Mouse (Mus musculus) heart, embryonic 11.5 days (tissue): ENCODE measurements around the gene Nup210l. TPM values are rescaled to one million over a fixed set of nuclear protein-coding genes. Genes with fewer than 3 reads are reported as not detected.

Experiments used
- ATAC-seq: fragments of 200-750 bp; cut with Nextera tagmentation; replicated peaks from 2 replicates; pipeline ENCODE4 v1.8.0; 2017; ENCODE audit warnings: moderate library complexity; ENCODE audit not compliant: insufficient number of reproducible peaks, low FRiP score, low TSS enrichment
- H3K27ac ChIP-seq: fragments of 300-500 bp; sonication (generic); 2 replicates; pipeline ENCODE4 v1.5.1; 2014; ENCODE audit warnings: mild to moderate bottlenecking, low read depth, low read length
- H3K27me3 ChIP-seq: fragments of 300-500 bp; sonication (generic); 2 replicates; pipeline ENCODE4 v1.6.1; 2014; ENCODE audit warnings: mild to moderate bottlenecking, low read length, mixed read lengths; ENCODE audit not compliant: control insufficient read depth, insufficient read depth
- H3K36me3 ChIP-seq: fragments of 300-500 bp; sonication (generic); 2 replicates; pipeline ENCODE4 v1.6.1; 2014; ENCODE audit warnings: mild to moderate bottlenecking, low read length, moderate library complexity, mixed read lengths; ENCODE audit not compliant: control insufficient read depth, insufficient read depth
- H3K4me1 ChIP-seq: fragments of 300-500 bp; sonication (generic); 2 replicates; pipeline ENCODE4 v1.6.1; 2014; ENCODE audit warnings: low read length; ENCODE audit not compliant: control insufficient read depth, insufficient read depth
- H3K4me2 ChIP-seq: fragments of 300-500 bp; sonication (generic); 2 replicates; pipeline ENCODE4 v1.6.1; 2014; ENCODE audit warnings: mild to moderate bottlenecking, moderate library complexity
- H3K4me3 ChIP-seq: fragments of 300-500 bp; sonication (generic); 2 replicates; pipeline ENCODE4 v1.5.1; 2014; ENCODE audit warnings: low read depth, low read length
- H3K9ac ChIP-seq: fragments of 300-500 bp; sonication (generic); 2 replicates; pipeline ENCODE4 v1.6.1; 2014; ENCODE audit warnings: mild to moderate bottlenecking, low read depth, low read length, moderate library complexity
- H3K9me3 ChIP-seq: fragments of 300-500 bp; sonication (generic); replicated peaks from 2 replicates; pipeline ENCODE4 v1.6.1; 2016; ENCODE audit warnings: low read length; ENCODE audit not compliant: control insufficient read depth
- WGBS: fragments of 180-500 bp; shearing (Covaris S2); extraction: QIAGEN DNeasy Blood & Tissue Kit; methylation state at CpG from one replicate; pipeline ENCODE4 v1.1.7; 2014; ENCODE audit not compliant: insufficient replicate concordance; 5-methylcytosine and 5-hydroxymethylcytosine counted together
- polyA plus RNA-seq: library from polyadenylated mRNA; unstranded; fragments of >200 nt; fragmentation: Nextera tagmentation; extraction: Ambion mirVana; gene quantifications from 2 replicates; pipeline ENCODE4 v1.2.1, GENCODE M21; 2014

Nup210l gene
- polyA plus RNA-seq, 1 experiment from 2014 or later: 0.60 TPM

DNA sequence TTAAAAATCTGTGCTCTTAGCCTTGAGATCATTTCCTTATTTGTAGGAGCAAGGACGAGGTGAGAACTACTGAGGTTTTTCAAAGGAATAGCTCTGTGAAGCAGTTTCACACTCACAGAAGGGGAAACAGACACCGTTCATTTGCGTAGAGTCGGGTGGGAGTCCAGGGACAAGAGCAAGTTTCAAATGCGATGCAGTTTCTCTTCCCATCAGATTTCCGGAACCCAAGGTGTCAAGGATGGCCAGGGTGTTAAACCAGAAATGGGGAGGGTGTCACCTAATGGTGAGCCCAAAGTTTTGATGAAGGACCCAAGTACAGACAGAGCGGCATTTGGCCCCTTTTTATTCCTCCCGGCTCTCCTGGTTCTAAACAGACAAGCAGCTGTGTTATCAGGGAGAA, 127.1 kb downstream of the Nup210l start:
- Histone ChIP-seq H3K4me2 (peak overlapping the region; percentile 85), H3K9me3 (no peaks in the 10 kb centered on the region), H3K4me1 (0 out of 2 replicates have a peak, but pooled peaks cover 3% of the 10 kb centered on the region), H3K27me3 (no peaks in the 10 kb centered on the region), H3K9ac (peak overlapping the region; percentile 86), H3K27ac (peak overlapping the region; percentile 84; the same call in 1 of the 2 replicates), H3K36me3 (peaks cover 11% of the 10 kb centered on the region), H3K4me3 (peak overlapping the region; percentile 69)
- ATAC-seq: 0 out of 2 replicates have a peak, but pooled peaks have one; percentile 2
- 14% methylated on average over 8 of the region's 8 CpGs for WGBS

DNA sequence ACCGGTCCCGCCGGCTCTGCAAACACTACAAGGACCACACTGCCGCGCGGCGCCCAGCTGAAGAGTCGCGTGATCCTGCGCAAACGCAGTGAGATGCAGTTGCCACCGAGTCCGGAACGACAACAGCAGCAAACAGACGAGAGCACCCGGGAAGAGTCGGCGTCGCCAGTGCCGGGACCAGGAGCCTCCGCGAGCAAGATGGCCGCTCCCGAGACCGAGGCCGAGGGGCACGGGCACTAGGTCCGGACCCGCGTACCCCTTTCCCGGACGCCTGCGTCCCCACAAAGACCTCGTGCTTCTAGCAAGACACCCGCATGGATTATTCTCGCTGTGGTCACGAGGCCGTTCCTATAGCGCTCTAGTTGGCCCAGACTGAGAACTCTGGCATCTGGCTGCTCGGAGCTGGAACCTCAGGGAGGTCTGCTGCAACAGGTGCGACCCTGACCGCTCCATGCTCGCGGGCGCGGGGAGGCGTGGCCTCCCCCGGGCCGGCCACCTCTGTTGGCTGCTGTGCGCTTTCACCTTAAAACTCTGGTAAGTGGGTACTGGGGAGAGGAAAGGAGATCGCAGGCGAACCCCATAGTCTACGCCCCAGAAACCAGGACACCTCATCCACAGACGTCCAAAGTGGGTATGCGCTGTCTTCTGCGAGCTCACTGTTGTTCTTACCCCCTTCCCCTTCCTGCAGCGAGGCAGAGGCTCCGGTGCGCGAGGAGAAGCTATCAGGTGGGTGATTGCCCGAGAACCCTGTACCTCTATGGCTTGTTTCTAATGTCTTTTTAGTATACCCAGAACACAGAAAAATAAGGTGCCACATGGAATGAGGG, 127.8 kb downstream of the Nup210l start, which contains the start of gene Jtb:
Jtb (plus strand) TSS at position 91 of the 827 bp plus-strand sequence.
- H3K27ac ChIP-seq: peak within 1 kb of the TSS; percentile 84
- H3K36me3 ChIP-seq: peaks cover 11% of the 10 kb centered on the region
- peak within 1 kb of the TSS; percentile 85 for H3K4me2 ChIP-seq
- WGBS: under 1% methylated on average over 61 of the region's 61 CpGs
- H3K4me3 ChIP-seq: peak within 1 kb of the TSS; percentile 69
- peak; percentile 91 for ATAC-seq
- H3K27me3 ChIP-seq: no peaks in the 10 kb centered on the region
- H3K9ac ChIP-seq: peak within 1 kb of the TSS; percentile 86
- H3K9me3 ChIP-seq: no peaks in the 10 kb centered on the region
- 0 out of 2 replicates have a peak, but pooled peaks cover 3% of the 10 kb centered on the region for H3K4me1 ChIP-seq

DNA sequence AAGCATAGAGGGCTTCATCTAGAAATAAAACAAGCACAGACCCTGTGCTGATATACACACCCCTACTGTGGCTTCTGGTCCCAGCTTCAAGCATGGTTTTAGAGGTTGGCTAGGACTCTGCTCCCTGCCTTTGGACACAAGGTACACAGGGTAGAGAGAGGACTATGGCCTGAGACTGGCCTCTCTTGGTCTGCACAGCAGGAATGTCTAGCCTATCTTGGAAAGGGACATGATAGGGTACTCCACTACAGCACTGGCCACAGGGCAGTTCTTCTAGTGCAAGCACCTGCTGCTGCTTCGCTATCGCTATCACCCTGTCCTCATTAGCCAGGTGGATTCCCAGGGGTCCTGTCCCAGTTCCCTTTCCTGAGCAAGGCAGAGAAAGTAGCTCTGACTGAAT, 137.3 kb downstream of the Nup210l start:
- Histone ChIP-seq H3K4me3 (no peak overlapping the region), H3K9me3 (no peaks in the 10 kb centered on the region), H3K27ac (no peak overlapping the region), H3K36me3 (no peaks in the 10 kb centered on the region), H3K4me1 (peaks cover 9% of the 10 kb centered on the region; the same call in 1 of the 2 replicates), H3K9ac (no peak overlapping the region), H3K27me3 (no peaks in the 10 kb centered on the region), H3K4me2 (no peak overlapping the region)
- WGBS: 80% methylated on average over 2 of the region's 2 CpGs
- ATAC-seq: no peak

DNA sequence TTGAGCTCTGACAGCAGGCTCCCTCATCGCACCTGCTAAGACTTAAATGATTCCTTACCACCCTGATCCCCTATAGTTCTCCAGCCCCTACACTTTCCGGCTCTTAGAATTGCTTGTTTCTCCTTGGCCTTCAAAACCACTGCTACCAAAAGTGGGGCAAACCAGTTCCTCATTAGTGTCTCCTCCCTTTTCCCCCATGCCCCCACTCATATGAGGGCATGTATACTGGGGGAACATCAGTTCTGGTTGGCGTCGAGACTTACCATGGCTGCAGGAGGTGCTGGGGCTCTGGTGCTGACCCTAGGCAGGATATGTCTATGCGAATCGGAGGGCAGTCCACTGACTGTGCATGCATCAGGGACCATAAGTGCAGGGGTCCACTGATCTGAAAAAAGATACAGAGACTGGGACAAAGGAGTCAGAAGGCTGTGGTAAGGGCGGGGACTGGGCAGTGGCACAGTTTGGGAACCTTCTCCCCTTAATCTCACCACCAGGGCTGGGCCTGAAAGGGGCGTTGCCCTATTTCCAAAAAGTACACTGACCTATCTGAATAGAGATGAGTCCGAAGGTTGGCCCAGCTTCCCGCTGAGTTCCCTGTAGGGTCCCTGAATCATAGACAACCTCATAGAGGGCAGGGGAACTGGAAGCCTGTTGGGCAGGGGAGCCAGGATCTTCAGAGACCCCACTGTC, 137.9 kb downstream of the Nup210l start:
- H3K4me2 ChIP-seq: no peak overlapping the region
- no peaks in the 10 kb centered on the region for H3K27me3 ChIP-seq
- peaks cover 9% of the 10 kb centered on the region; the same call in 1 of the 2 replicates for H3K4me1 ChIP-seq
- ATAC-seq: no peak
- 72% methylated on average over 10 of the region's 10 CpGs for WGBS
- H3K36me3 ChIP-seq: no peaks in the 10 kb centered on the region
- H3K27ac ChIP-seq: no peak overlapping the region
- H3K9ac ChIP-seq: no peak overlapping the region
- no peak overlapping the region for H3K4me3 ChIP-seq
- no peaks in the 10 kb centered on the region for H3K9me3 ChIP-seq

DNA sequence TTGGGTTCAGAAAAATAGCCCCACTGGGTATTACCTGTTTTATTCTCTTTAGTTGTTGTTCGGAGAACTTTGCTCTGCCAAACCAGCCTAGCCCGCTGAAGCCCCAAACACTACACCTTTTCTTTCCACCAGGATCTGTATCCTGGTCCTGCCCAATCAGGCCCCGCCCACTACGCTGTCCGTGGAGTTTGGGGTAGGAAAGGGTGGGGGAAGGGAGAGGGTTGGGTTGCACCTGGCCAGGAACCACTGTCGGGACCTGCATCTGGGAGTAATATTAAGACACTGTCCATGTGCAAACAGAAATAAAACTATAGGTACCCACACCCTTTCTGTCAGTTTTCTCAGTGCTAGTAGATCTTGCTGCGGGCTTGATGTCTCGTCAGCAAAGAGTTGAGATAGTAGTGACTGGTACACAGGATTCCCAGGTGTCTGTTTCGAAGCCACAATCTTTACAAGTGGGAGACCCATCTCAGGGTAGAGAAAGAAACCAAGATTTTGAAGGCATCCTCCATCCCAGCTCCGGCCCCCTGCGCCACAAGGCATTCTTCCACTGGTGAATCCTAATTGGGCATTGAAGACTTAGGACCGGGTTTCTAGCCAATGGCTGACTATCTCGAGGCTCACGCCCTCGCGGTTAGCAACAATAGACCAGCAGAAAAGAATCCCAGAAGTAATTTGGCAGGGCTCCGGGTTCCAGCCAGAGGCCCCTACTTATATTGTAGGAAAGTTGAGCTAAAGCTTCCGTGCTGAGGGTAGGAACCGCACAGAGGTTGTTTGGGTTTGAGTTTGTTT, 139.2 kb downstream of the Nup210l start, which contains the start of gene Creb3l4:
Creb3l4 (minus strand) TSS at position 529 of the 792 bp plus-strand sequence.
- 3% methylated on average over 19 of the region's 19 CpGs for WGBS
- H3K4me2 ChIP-seq: peak within 1 kb of the TSS; percentile 87
- H3K4me3 ChIP-seq: peak within 1 kb of the TSS; percentile 45
- H3K27ac ChIP-seq: no peak within 1 kb of the TSS
- H3K27me3 ChIP-seq: no peaks in the 10 kb centered on the region
- 0 out of 2 replicates have a peak, but pooled peaks have one; percentile 39 for ATAC-seq
- H3K4me1 ChIP-seq: peaks cover 9% of the 10 kb centered on the region; the same call in 1 of the 2 replicates
- peak within 1 kb of the TSS; percentile 59 for H3K9ac ChIP-seq
- no peaks in the 10 kb centered on the region for H3K9me3 ChIP-seq
- H3K36me3 ChIP-seq: no peaks in the 10 kb centered on the region

GRCm38 (mm10) chr3:90245406-90245805, 141.5 kb downstream of the Nup210l start:
- WGBS: 78% methylated on average over 2 of the region's 2 CpGs
- H3K4me1 ChIP-seq: peaks cover 13% of the 10 kb centered on the region
- H3K27ac ChIP-seq: no peak overlapping the region
- ATAC-seq: no peak
- H3K4me3 ChIP-seq: no peak overlapping the region
- H3K9ac ChIP-seq: no peak overlapping the region
- H3K9me3 ChIP-seq: no peaks in the 10 kb centered on the region
- no peak overlapping the region for H3K4me2 ChIP-seq
- H3K27me3 ChIP-seq: no peaks in the 10 kb centered on the region
- peaks cover 2% of the 10 kb centered on the region; the same call in 1 of the 2 replicates for H3K36me3 ChIP-seq

GRCm38 (mm10) chr3:90247630-90247959, 143.7 kb downstream of the Nup210l start:
- Histone ChIP-seq H3K9ac (peak overlapping the region; percentile 89), H3K36me3 (peaks cover 2% of the 10 kb centered on the region; the same call in 1 of the 2 replicates), H3K4me1 (peaks cover 12% of the 10 kb centered on the region), H3K4me2 (peak overlapping the region; percentile 93), H3K4me3 (peak overlapping the region; percentile 81), H3K9me3 (no peaks in the 10 kb centered on the region), H3K27ac (peak overlapping the region; percentile 95), H3K27me3 (no peaks in the 10 kb centered on the region)
- WGBS: 3% methylated on average over 3 of the region's 3 CpGs
- ATAC-seq: no peak
